Mouse (Mus musculus): ENCODE measurements at regions not wholly inside any gene's neighbourhood (a gene's known extent, or its start where the extent isn't known, plus 50 kb on each side); places are given as distances from the start of the nearest gene placed in this dataset.

- no peak for DNase-seq
Measured at GRCm38 (mm10) chr9:71420064-71420463, 65.7 kb downstream of the Polr2m start.

- DNase-seq, result peak; percentile 20
Measured at GRCm38 (mm10) chr9:71418531-71418930, 67.2 kb downstream of the Polr2m start.

GRCm38 (mm10) chr9:71417248-71417647 is 68.5 kb downstream of the Polr2m start:
- no peak for DNase-seq

- no peak for DNase-seq
Measured at GRCm38 (mm10) chr9:71411171-71411570, 74.6 kb downstream of the Polr2m start.

- DNase-seq, result no peak
Measured at GRCm38 (mm10) chr9:71409925-71410324, 75.8 kb downstream of the Polr2m start.

DNA sequence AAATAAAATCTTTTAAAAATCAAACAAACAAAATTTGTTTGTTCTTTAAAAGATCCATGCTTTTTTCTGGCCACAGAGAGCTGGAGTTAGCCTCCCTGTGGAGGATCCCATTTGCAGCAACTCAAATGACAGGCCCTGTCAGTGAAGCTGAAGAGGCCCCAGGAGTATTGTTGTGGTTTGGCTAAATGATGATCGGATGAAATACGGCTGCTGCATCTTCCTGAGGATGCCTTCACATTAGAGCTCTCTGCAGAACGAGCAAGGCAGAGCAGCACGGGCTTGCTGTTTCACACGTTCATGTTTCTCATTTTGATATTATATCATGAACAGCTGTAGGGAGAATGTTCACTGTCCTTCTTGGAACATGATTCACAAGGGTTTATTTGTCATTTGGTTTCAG is 76.8 kb downstream of the Polr2m start:
- no peak for DNase-seq

DNA sequence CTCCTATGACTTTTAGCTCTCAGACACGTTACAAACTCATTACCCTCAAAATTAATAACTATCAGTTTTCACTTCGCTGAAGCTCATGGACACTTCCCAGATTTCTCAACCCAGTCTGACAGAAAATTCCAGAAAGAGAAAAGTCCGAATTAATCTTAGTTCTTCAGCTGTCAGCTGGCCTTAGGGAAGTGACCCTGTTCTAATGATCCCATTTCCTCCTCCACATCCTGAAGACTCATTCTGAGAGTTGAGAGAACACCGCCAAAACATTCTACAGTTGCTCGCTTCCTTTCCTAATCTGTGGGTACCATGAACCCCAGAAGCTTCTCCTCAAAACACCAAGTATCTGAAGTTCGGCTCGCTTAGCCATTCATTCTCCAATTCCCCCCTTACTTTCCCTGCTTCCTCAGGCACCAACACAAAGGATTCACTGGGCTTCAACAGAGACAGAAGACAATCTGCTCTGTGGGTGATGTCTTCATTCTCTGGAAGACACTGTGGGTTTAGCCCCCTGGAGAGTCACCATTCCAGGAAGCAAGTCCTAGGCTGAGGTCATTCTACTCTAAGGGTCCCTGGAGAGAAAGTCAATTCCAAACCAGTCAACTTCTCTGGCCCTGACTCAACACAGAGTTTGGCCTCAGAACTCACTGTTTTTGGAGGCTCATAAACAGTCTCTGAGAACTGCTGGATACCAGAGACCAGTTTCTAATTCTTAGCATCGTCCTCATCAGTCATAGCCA is 81.2 kb downstream of the Polr2m start:
- DNase-seq, result peak; percentile 47

GRCm38 (mm10) chr9:71401667-71402066 is 84.1 kb downstream of the Polr2m start:
- DNase-seq, result no peak

DNA sequence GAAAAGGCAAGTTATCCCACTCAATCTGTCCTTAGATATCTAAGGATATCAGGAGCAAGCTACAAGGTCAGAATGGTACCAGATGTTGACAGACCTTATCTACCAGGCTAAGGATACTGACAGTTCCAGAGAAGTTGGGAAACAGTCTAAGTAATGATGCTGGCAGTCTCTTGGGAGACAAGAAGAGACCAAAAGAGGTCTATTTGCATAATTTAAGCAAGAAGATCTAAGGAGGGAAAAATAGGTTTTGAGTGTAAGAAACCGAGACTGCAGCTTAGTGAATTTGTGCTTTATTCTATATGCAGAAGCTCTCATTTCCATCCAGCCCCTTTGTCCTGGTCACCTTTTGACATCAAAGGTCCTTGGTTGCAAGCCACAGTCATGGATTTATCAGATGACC is 86.4 kb downstream of the Polr2m start:
- DNase-seq, result no peak

- DNase-seq, result no peak
Measured at GRCm38 (mm10) chr9:71396784-71397183, 89.0 kb downstream of the Polr2m start.

- DNase-seq, result no peak
Measured at GRCm38 (mm10) chr9:71390221-71390620, 95.5 kb downstream of the Polr2m start.

DNA sequence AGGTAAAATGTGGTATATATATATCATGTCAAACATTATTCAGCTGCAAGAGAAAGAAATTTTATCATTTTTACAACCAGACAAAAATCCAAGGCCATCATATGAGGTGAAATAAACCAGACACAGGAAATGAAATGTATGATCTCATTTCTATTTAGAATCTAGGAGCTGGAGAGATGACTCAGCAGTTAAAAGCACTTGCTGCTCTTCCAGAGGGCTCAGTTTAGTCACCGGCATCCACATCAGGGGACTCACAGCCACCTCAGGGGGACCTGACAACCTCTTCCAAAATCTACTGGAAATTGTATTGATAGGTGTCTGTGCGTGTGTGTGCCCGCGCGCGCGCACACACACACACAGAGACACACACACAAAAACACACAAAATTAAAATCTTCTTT is 98.3 kb downstream of the Polr2m start:
- no peak for DNase-seq

DNA sequence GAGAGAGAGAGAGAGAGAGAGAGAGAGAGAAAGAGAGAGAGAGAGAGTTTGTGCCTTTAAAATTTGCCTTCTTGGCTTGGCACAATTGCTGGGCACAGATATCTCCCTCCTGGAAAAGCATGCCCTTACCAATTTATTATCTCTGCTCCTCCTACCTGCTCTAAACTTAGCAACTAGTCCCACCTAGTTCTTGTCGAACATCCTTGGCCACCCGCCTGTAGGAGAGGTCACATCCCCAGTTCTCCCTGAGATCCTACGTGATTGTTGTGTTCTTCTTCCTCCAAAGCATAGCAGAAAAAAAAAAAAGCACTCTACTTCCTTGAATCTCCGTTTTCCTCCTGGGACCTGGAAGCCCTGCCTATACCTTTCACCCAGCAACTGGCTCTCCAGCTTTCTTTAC is 101.8 kb downstream of the Polr2m start:
- no peak for DNase-seq

GRCm38 (mm10) chr9:71379731-71380250 is 105.9 kb downstream of the Polr2m start:
- DNase-seq, result no peak

DNA sequence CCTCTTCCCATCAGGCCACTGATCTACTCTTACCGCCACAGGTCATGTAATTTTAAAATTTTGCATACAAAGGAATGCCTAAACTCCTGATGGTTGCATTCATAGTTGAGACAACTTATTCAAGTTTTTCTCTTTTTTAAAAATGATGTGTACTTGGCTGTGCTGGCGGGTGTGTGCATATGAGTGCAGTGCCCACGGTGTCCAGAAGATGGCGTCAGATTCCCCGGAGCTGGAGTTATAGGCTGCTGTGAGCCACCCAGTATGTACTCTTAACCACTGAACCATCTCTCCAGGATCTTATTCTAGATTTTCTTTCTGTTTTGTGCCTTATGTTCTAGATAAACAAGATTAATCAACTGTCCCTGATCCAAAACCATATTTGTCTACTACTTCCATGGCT is 116.0 kb downstream of the Polr2m start:
- no peak for DNase-seq

- no peak for DNase-seq
Measured at GRCm38 (mm10) chr9:71369202-71369601, 116.5 kb downstream of the Polr2m start.

GRCm38 (mm10) chr9:71366573-71366972 is 119.2 kb downstream of the Polr2m start:
- peak; percentile 29 for DNase-seq

DNA sequence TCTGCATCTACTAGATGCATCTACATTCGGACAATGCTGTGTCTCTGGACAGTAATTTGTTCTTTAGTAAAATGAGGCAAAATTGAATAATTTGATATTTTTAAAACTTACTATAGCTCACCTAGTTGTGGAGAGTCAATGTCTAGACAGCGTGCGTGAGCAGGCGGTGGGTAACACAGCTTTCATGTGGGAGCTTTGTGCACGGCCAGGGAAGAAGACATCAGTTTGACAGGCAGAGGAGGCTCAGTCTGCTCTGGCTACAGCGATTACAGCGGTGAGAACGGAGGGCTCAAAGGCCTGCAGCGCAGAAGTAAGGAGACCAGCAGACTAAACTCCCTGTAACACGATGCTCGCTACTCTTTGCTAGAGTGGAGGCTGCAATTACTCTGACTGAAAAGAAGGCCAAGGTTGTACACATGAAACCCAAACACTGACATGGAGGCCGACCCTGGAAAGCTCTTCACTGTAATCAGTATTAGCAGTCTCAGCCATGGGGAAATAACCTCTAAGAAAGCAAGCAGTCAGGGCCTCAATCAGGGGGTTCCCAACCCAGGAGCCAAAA is 120.5 kb downstream of the Polr2m start:
- DNase-seq, result no peak

- DNase-seq, result no peak
Measured at GRCm38 (mm10) chr9:71364047-71364665, 121.6 kb downstream of the Polr2m start.

GRCm38 (mm10) chr9:71362401-71362800 is 123.3 kb downstream of the Polr2m start:
- DNase-seq, result peak; percentile 28

DNA sequence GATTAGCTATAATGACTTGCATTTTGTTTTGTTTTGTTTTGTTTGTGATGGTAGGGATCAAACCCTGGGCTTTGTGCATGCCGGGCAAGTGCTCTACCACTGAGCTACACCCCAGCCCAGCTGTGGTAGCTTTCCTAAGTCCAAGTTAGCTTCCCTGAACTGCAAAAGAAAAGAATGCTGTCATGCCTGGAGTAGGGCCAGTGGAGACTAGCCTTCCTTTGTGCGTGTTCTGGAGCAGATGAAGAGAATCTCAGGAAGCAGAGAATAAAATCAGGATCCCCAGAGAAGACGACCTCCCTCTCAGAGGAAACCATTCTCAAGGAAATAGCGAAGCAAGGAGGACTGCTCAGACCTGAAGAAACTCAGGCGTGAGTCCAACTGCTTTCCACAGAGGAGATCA is 123.8 kb downstream of the Polr2m start:
- peak; percentile 54 for DNase-seq

GRCm38 (mm10) chr9:71361311-71361710 is 124.4 kb downstream of the Polr2m start:
- DNase-seq, result no peak

DNA sequence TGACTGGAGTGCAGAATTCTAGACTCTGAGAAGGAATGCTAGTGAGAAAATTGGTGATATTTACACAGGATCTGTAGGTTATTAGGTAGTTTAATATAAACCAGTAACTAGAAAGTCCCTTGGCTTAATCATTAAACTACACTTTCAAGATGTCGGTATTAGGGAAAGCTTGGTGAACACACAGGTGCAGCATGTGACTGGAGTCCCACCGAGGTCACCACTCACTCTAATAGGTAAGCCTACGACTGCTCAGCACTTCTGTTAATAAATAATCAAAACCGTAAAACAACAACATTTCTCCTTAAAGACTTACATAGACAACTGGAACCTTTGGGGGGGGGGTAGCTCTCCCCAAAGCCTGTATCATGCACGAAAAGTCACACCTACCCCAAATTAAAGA is 125.1 kb downstream of the Polr2m start:
- no peak for DNase-seq

GRCm38 (mm10) chr9:71358961-71359360 is 126.8 kb downstream of the Polr2m start:
- peak; percentile 20 for DNase-seq
